Mouse (Mus musculus) lung, embryonic 14.5 days (tissue): ENCODE results near the gene Spast. TPM values are rescaled to one million over a fixed set of nuclear protein-coding genes. Genes with fewer than 3 reads are reported as not detected.

Source experiments
- ATAC-seq: fragments of 200-750 bp; cut with Nextera tagmentation; 2 replicates; pipeline ENCODE4 v1.8.0; 2017; ENCODE audit warnings: mild to moderate bottlenecking, moderate TSS enrichment, moderate library complexity; ENCODE audit not compliant: insufficient read depth
- DNase-seq: peaks from one replicate; pipeline ENCODE4 v3.0.0-alpha.2; 2015
- H3K27ac ChIP-seq: fragments of 300-500 bp; sonication (generic); 2 replicates; pipeline ENCODE4 v1.5.1; 2014; ENCODE audit warnings: low read depth, mild to moderate bottlenecking, moderate library complexity
- H3K27me3 ChIP-seq: fragments of 300-500 bp; sonication (generic); 2 replicates; pipeline ENCODE4 v1.6.1; 2014; ENCODE audit warnings: low read length, control low read depth; ENCODE audit not compliant: insufficient read depth
- H3K36me3 ChIP-seq: fragments of 300-500 bp; sonication (generic); 2 replicates; pipeline ENCODE4 v1.6.1; 2014; ENCODE audit warnings: control low read depth; ENCODE audit not compliant: insufficient read depth
- H3K4me1 ChIP-seq: fragments of 300-500 bp; sonication (generic); 2 replicates; pipeline ENCODE4 v1.6.1; 2014; ENCODE audit warnings: antibody characterized with exemption, control low read depth; ENCODE audit not compliant: insufficient read depth
- H3K4me2 ChIP-seq: fragments of 300-500 bp; sonication (generic); 2 replicates; pipeline ENCODE4 v1.6.1; 2014; ENCODE audit warnings: mild to moderate bottlenecking
- H3K4me3 ChIP-seq: fragments of 300-500 bp; sonication (generic); 2 replicates; pipeline ENCODE4 v1.5.1; 2014; ENCODE audit warnings: low read depth, low read length
- H3K9ac ChIP-seq: fragments of 300-500 bp; sonication (generic); 2 replicates; pipeline ENCODE4 v1.6.1; 2014
- H3K9me3 ChIP-seq: fragments of 300-500 bp; sonication (generic); 2 replicates; pipeline ENCODE4 v1.6.1; 2016; ENCODE audit warnings: low read depth, low read length, control low read depth
- CTCF ChIP-seq: IDR thresholded peaks from 2 replicates; pipeline ENCODE4 v1.5.1; 2016; ENCODE audit warnings: antibody characterized with exemption, low read depth
- WGBS: fragments of 180-500 bp; shearing (Covaris S2); extraction: QIAGEN DNeasy Blood & Tissue Kit; methylation state at CpG from one replicate; pipeline ENCODE4 v1.1.7; 2014; 5-methylcytosine and 5-hydroxymethylcytosine counted together
- polyA plus RNA-seq: library from polyadenylated mRNA; unstranded; fragments of >200 nt; fragmentation: Nextera tagmentation; extraction: Ambion mirVana; gene quantifications from 2 replicates; pipeline ENCODE4 v1.2.1, GENCODE M21; 2014

Gene Spast
- polyA plus RNA-seq, 1 experiment from 2014 or later, result 26.7 TPM

DNA sequence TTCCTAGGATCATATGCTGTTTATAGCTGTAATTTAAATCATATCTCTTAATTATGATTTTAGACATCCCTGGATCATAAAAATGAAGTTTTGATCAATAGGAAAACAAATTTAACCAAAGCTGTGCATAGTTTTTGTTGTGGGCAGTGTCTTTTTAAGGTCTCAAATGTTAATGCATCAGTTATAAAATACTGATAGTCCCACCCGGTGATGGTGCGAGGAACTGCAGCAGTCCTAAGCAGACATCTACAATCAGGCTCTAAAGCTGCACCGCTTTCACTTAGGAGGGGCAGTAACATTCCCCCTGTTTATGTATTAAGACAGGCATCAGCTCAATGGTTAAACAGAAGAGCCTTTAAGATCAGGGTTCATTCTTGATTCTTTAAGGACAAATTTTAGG, 51.1 kb downstream of the Spast start:
- TF ChIP-seq CTCF, result 0 out of 2 replicates have a peak, but pooled peaks have one; percentile 10
- 76% methylated on average over 3 of the region's 3 CpGs for WGBS
- DNase-seq (no peak), ATAC-seq (no peak)
- Histone ChIP-seq H3K27me3 (no peaks in the 10 kb centered on the region), H3K27ac (no peak overlapping the region), H3K4me1 (no peaks in the 10 kb centered on the region), H3K9me3 (no peaks in the 10 kb centered on the region), H3K36me3 (peaks cover 30% of the 10 kb centered on the region; the same call in 1 of the 2 replicates), H3K9ac (no peak overlapping the region), H3K4me2 (no peak overlapping the region), H3K4me3 (no peak overlapping the region)

DNA sequence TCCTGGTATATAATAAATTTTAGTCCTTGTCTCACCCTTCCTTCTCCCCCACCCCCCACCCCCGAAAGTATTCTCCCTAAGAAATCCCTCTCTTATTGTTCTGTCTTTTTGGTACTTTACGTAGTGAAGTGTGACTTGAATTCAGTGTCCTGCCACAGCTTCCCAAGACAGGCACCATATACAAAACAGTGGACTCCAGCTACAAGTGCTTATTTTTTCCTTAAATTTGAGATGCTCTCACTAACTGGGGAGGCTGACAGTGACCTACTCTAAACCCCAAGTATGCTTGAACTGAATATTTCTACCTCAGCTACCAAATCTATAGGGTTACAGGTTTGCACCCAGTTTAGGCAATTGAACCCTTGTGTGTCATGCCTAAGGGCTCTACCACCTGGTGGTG, 55.6 kb downstream of the Spast start:
- no peak for DNase-seq
- Histone ChIP-seq H3K36me3 (0 out of 2 replicates have a peak, but pooled peaks cover 5% of the 10 kb centered on the region), H3K4me3 (peak overlapping the region; percentile 96; the same call in 1 of the 2 replicates), H3K9me3 (no peaks in the 10 kb centered on the region), H3K4me2 (peak overlapping the region; percentile 79), H3K27ac (no peak overlapping the region), H3K27me3 (no peaks in the 10 kb centered on the region), H3K4me1 (peaks cover 5% of the 10 kb centered on the region; the same call in 1 of the 2 replicates), H3K9ac (no peak overlapping the region)
- no peak for ATAC-seq
- TF ChIP-seq CTCF, result no peak
- 69% methylated on average over 2 of the region's 2 CpGs for WGBS

DNA sequence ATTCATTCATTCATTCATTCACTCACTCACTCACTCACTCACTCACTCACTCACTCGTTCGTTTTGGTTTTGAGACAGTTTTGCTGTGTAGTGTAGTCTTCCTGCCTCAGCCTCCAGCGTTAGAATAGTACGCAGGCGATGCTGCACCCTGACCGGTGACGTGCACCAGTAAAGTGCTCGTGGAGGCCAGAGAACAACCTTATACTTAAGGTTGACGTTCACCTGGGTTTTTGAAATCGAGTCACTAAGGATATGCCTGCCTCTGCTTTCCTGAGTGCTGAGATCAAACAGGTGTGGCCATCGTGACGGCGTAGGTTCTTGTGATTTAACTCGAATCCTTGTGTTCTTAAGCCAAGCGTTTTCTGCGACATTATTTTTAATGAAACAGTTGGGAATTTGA, 56.1 kb downstream of the Spast start:
- H3K4me2 ChIP-seq, result peak overlapping the region; percentile 79
- peak; percentile 41 for ATAC-seq
- no peak for DNase-seq
- no peaks in the 10 kb centered on the region for H3K9me3 ChIP-seq
- H3K4me3 ChIP-seq, result peak overlapping the region; percentile 96
- no peak overlapping the region for H3K27ac ChIP-seq
- WGBS, result 25% methylated on average over 16 of the region's 16 CpGs
- peak overlapping the region; percentile 46 for H3K9ac ChIP-seq
- H3K36me3 ChIP-seq, result 0 out of 2 replicates have a peak, but pooled peaks cover 4% of the 10 kb centered on the region
- no peak for TF ChIP-seq CTCF
- H3K4me1 ChIP-seq, result peaks cover 5% of the 10 kb centered on the region; the same call in 1 of the 2 replicates
- H3K27me3 ChIP-seq, result no peaks in the 10 kb centered on the region

DNA sequence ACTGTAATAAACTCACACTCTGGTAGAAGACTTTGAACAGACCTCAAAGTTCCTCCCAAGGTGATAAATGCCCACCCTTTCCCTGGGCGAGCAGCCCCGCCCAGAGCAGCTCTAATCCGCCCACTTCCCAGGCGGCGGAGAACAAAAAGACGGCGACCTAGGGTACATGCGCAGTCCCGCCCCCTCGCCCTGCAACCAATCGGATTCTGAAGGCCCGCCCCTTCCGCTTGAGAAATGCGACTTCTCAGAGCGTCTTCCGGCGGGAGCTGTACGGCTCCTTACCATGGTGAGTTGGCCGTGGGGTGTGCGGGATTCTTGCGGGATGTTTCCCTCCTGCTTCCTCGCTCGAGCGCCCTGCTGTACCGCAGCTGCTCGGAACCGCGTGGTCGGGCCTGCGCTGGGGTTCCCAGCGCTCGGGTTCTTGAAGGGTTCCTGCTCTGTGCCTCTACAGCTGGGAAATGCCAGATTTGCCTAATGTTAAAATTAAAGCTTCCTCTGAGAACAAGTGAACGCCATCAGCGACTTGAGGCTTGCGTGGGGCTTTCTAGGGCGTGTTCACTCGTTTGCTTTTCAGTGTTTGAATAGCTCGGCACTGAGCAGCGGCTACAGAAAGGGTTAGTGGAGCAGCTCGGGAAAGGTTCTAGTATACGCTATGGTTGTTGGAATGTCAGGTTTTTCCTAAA, 56.7 kb downstream of the Spast start, which contains the start of gene Slc30a6:
Gene Slc30a6 (plus strand): TSS at position 226 of the 683 bp plus-strand sequence.
- H3K4me3 ChIP-seq, result peak within 1 kb of the TSS; percentile 96
- peak within 1 kb of the TSS; percentile 88 for H3K27ac ChIP-seq
- DNase-seq, result peak; percentile 98
- H3K9ac ChIP-seq, result peak within 1 kb of the TSS; percentile 96
- under 1% methylated on average over 41 of the region's 41 CpGs for WGBS
- peak; percentile 99 for ATAC-seq
- H3K27me3 ChIP-seq, result no peaks in the 10 kb centered on the region
- H3K4me1 ChIP-seq, result peaks cover 5% of the 10 kb centered on the region; the same call in 1 of the 2 replicates
- no peak for TF ChIP-seq CTCF
- H3K9me3 ChIP-seq, result no peaks in the 10 kb centered on the region
- 0 out of 2 replicates have a peak, but pooled peaks cover 2% of the 10 kb centered on the region for H3K36me3 ChIP-seq
- H3K4me2 ChIP-seq, result peak within 1 kb of the TSS; percentile 79

DNA sequence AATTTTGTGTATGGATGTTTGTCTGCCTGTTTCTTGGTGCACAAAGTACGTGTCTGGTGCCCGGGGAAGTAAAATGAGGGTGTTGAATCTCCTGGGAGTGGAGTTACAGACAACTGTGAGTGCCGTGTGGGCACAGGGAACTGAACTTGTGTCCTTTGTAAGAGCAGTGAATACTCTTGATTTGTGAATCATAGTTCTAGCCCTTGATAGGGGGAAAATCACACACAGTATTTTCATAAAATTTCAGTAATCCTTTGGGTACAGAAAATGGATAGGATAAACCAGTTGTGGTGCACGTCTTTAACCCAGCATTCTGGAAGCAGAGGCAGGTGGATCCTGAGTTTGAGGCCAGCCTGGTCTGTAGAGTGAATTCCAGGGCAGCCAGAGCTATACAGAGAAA, 58.0 kb downstream of the Spast start:
- H3K9me3 ChIP-seq, result no peaks in the 10 kb centered on the region
- no peak for DNase-seq
- H3K36me3 ChIP-seq, result peaks cover 7% of the 10 kb centered on the region; the same call in 1 of the 2 replicates
- H3K27ac ChIP-seq, result no peak overlapping the region
- ATAC-seq, result no peak
- H3K4me1 ChIP-seq, result peaks cover 5% of the 10 kb centered on the region; the same call in 1 of the 2 replicates
- H3K4me2 ChIP-seq, result peak overlapping the region; percentile 79
- H3K9ac ChIP-seq, result peak overlapping the region; percentile 96; the same call in 1 of the 2 replicates
- no peaks in the 10 kb centered on the region for H3K27me3 ChIP-seq
- 78% methylated on average over 4 of the region's 4 CpGs for WGBS
- no peak for TF ChIP-seq CTCF
- peak overlapping the region; percentile 96 for H3K4me3 ChIP-seq

DNA sequence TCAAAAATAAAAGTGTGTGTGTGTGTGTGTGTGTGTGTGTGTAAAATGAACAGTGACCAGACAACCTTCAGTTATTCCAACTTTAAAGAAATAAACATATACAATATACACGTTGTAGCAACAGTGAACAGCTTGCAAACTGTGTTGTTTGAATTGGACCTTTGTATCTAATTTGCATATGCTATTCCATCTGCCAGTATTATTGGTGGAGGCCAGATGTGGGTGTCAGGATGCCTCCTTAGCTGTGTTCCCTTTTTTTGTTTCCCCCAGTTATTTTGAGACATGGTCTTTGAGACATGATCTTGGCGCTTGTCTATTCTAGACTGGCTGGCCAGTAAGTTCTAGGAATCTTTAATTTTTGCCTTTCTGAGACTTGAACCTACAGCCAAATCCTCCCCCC, 58.4 kb downstream of the Spast start:
- Histone ChIP-seq H3K27me3 (no peaks in the 10 kb centered on the region), H3K27ac (no peak overlapping the region), H3K9ac (no peak overlapping the region), H3K4me2 (no peak overlapping the region; the same call in 1 of the 2 replicates), H3K9me3 (no peaks in the 10 kb centered on the region), H3K4me3 (peak overlapping the region; percentile 96; the same call in 1 of the 2 replicates), H3K4me1 (peaks cover 5% of the 10 kb centered on the region; the same call in 1 of the 2 replicates), H3K36me3 (peaks cover 11% of the 10 kb centered on the region)
- ATAC-seq (no peak), DNase-seq (no peak)
- 87% methylated on average over 2 of the region's 2 CpGs for WGBS
- TF ChIP-seq CTCF, result no peak

DNA sequence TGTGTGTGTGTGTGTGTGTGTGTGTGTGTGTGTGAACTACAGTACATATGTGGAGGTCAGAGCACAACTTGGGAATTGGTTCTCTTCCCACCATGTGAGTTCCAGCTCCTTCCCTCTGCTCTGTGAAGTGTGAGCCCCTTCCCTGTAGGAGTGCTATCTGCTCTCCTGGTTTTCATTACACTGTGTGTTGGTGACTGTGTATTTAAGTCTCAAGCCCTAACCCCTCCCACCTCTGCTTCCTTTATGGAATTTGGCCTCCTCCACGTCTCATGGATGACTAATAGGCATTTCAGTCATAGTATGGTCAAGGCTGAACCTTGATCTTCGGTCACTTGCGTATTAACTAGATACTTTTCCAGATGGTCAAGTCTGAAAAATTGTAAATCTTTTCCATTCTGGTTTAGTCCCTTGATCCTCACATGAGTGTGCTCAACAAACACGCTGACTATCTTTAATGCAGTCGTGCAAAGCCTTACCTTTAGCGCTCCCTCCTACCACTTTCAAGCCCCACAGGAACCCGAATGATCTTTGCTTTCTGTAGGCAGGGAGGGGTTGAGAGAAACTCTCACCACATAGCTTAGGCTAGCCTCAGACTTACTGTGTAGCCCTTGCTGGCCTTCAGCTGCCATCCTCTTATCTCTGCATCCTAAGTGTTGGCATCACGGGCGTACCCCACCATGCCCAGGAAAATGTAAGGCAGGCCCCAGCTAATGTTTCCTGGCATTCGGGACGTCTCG, 63.9 kb downstream of the Spast start:
- WGBS, result 94% methylated on average over 12 of the region's 12 CpGs
- H3K27me3 ChIP-seq, result no peaks in the 10 kb centered on the region
- no peaks in the 10 kb centered on the region for H3K9me3 ChIP-seq
- no peak overlapping the region for H3K4me2 ChIP-seq
- H3K36me3 ChIP-seq, result peaks cover 58% of the 10 kb centered on the region
- TF ChIP-seq CTCF, result no peak
- no peak for ATAC-seq
- H3K9ac ChIP-seq, result no peak overlapping the region
- H3K27ac ChIP-seq, result no peak overlapping the region
- no peaks in the 10 kb centered on the region for H3K4me1 ChIP-seq
- no peak overlapping the region for H3K4me3 ChIP-seq
- DNase-seq, result no peak
